Mouse (Mus musculus): ENCODE results near the gene Cct8l1. TPM values are rescaled to one million over a fixed set of nuclear protein-coding genes. Genes with fewer than 3 reads are reported as not detected.

Gene Cct8l1
- total and polyA plus RNA-seq, 3 experiments: not detected

DNA sequence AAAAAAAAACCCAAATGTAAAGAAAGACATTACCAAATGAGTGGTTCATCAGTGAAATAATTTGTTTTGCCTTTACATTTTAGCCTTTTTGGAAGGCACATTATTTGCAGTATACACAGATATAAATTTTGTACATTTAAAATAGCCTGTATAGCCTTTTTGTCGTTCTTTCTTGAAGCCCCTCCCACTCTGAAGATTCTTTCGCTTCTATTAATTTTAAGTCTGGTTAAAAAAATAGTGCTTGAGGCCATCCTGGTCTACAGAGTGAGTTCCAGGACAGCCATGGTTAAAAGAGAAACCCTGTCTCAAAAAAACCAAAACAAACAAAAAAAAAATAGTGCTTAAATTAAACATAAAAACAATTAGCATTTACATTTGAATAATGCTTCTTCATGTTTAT lies 14.8 kb downstream of the Cct8l1 start:
- Histone ChIP-seq H3K27ac (ENCODE audit: insufficient read depth, low read depth) (no peak overlapping the region), H3K4me3 (replicated peaks in 1 of 3; ENCODE audit: low read depth in 2 of 3, low read length in 2 of 3, poor library complexity in 1 of 3) (peak overlapping the region in 2 of 3 experiments; percentile 57 to 74), H3K79me2 (replicated peaks; ENCODE audit: control insufficient read depth, extremely low read depth, insufficient read depth, poor library complexity, severe bottlenecking) (no peaks in the 10 kb centered on the region), H3K9ac (ENCODE audit: insufficient read depth, low read depth) (peak overlapping the region; percentile 84; the same call in 1 of the 2 replicates), H3K9me3 (replicated peaks; ENCODE audit: low read length) (no peaks in the 10 kb centered on the region), H3K27me3 (replicated peaks) (no peaks in the 10 kb centered on the region), H3K4me2 (ENCODE audit: insufficient read depth, low read depth, poor library complexity, severe bottlenecking) (0 out of 2 replicates have a peak overlapping the region, but pooled peaks have one; percentile 41), H3K36me3 (replicated peaks in 1 of 2; ENCODE audit: control insufficient read depth in 1 of 2, insufficient read depth in 1 of 2, low read length in 1 of 2) (no peaks in the 10 kb centered on the region), H3K4me1 (ENCODE audit: control insufficient read depth in 1 of 2, insufficient read depth in 2 of 2) (peaks cover 0 to 17% of the 10 kb centered on the region in 2 experiments; a peak in 2 of 4 replicates)
- dilution Hi-C loops (cut with MboI; ENCODE audit: extremely low pct_ligation_motif_present, extremely low pct_unique_long_range_greater_than_20kb, low sequenced_read_pairs): no loop called here
- in situ Hi-C loops (cut with MboI; ENCODE audit: low pct_ligation_motif_present, low pct_unique_long_range_greater_than_20kb, low sequenced_read_pairs): no loop called here
- DNase-seq (ENCODE audit: extremely low read depth): peak; percentile 7
- TF ChIP-seq MAFK (IDR thresholded peaks at IDR 0.05; ENCODE audit: insufficient replicate concordance, low read length): no peak
- no peak for TF ChIP-seq ETS1 (conservative IDR thresholded peaks at IDR 0.05; ENCODE audit: low read depth, low read length)
- no peak for TF ChIP-seq CHD1 (IDR thresholded peaks at IDR 0.05; ENCODE audit: low read depth, low read length)
- TF ChIP-seq HCFC1 (IDR thresholded peaks at IDR 0.05; ENCODE audit: low read depth, low read length): no peak
- no peak for TF ChIP-seq MAZ (IDR thresholded peaks at IDR 0.05; ENCODE audit: low read depth, low read length)
- no peak for TF ChIP-seq ELF1 (IDR thresholded peaks at IDR 0.05; ENCODE audit: low read depth, low read length)
- no peak for TF ChIP-seq SMC3 (IDR thresholded peaks at IDR 0.05; ENCODE audit: low read depth, low read length)

GRCm38 (mm10) chr5:25532256-25533147 lies 16.6 kb downstream of the Cct8l1 start:
- H3K4me2 ChIP-seq (ENCODE audit: insufficient read depth, low read depth, poor library complexity, severe bottlenecking): no peak overlapping the region

DNA sequence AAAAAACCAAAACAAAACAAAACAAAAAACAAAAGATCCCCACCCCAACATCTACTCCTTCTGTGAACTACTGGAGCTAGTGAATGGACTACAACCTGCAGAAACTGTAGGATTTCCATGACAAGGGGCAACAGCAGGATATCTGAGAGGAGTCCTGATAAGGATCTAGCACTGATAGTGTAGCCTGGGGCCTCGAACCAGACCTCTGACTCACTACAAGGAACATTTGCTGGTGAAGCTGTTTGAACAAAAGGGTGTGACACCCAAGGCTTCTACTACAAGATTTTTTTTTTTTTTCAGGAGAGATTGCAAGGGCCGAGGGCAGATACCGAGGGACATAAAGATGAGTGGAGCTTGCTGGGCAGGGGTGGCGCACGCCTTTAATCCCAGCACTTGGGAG lies 17.4 kb downstream of the Cct8l1 start:
- no peak for DNase-seq (ENCODE audit: extremely low read depth)
- no peak overlapping the region for H3K4me3 ChIP-seq (replicated peaks in 1 of 3; ENCODE audit: low read depth in 2 of 3, low read length in 2 of 3, poor library complexity in 1 of 3)
- TF ChIP-seq ELF1 (IDR thresholded peaks at IDR 0.05; ENCODE audit: low read depth, low read length) (no peak), MYC (IDR thresholded peaks at IDR 0.05; ENCODE audit: low read depth, low read length) (no peak), MXI1 (IDR thresholded peaks at IDR 0.05; ENCODE audit: low read depth, low read length) (no peak), BHLHE40 (IDR thresholded peaks at IDR 0.05; ENCODE audit: low read depth, low read length) (no peak), ZNF384 (IDR thresholded peaks at IDR 0.05; ENCODE audit: low read depth, low read length) (no peak), IRF4 (IDR thresholded peaks at IDR 0.05; ENCODE audit: low read depth, low read length) (no peak), POLR2AphosphoS2 (IDR thresholded peaks at IDR 0.05; ENCODE audit: low read depth, low read length) (no peak), CHD2 (IDR thresholded peaks at IDR 0.05; ENCODE audit: low read length) (no peak), USF2 (conservative IDR thresholded peaks at IDR 0.05; ENCODE audit: low read depth, low read length) (no peak), MAZ (IDR thresholded peaks at IDR 0.05; ENCODE audit: low read depth, low read length) (no peak), MEF2A (IDR thresholded peaks at IDR 0.05; ENCODE audit: borderline replicate concordance, low read depth, low read length) (no peak), NRF1 (IDR thresholded peaks at IDR 0.05; ENCODE audit: low read depth, low read length) (no peak), HCFC1 (IDR thresholded peaks at IDR 0.05; ENCODE audit: low read depth, low read length) (no peak), PAX5 (IDR thresholded peaks at IDR 0.05; ENCODE audit: low read length) (no peak), RCOR1 (conservative IDR thresholded peaks at IDR 0.05; ENCODE audit: low read depth, low read length) (no peak), CTCF (conservative IDR thresholded peaks at IDR 0.05 in 1 of 2, IDR thresholded peaks at IDR 0.05 in 1 of 2; ENCODE audit: low read depth in 2 of 2, low read length in 2 of 2) (no peak), ZMIZ1 (IDR thresholded peaks at IDR 0.05; ENCODE audit: low read depth, low read length) (no peak), NELFE (IDR thresholded peaks at IDR 0.05; ENCODE audit: low read depth, low read length) (no peak)

More at GRCm38 (mm10) chr5:25532256-25533147, 16.6 kb downstream of the Cct8l1 start:
- H3K9ac ChIP-seq (ENCODE audit: insufficient read depth, low read depth): no peak overlapping the region
- in situ Hi-C loops (cut with MboI; ENCODE audit: low pct_ligation_motif_present, low pct_unique_long_range_greater_than_20kb, low sequenced_read_pairs): no loop called here
- H3K4me1 ChIP-seq (ENCODE audit: control insufficient read depth in 1 of 2, insufficient read depth in 2 of 2): peaks cover 0 to 7% of the 10 kb centered on the region in 2 experiments; a peak in 2 of 4 replicates
- no peaks in the 10 kb centered on the region for H3K36me3 ChIP-seq (replicated peaks in 1 of 2; ENCODE audit: control insufficient read depth in 1 of 2, insufficient read depth in 1 of 2, low read length in 1 of 2)
- no peak overlapping the region for H3K27ac ChIP-seq (ENCODE audit: insufficient read depth, low read depth)
- no peak for TF ChIP-seq MEF2A (IDR thresholded peaks at IDR 0.05; ENCODE audit: borderline replicate concordance, low read depth, low read length)
- TF ChIP-seq USF1 (IDR thresholded peaks at IDR 0.05; ENCODE audit: low read depth, low read length): no peak
- no peak for TF ChIP-seq SIN3A (IDR thresholded peaks at IDR 0.05; ENCODE audit: low read length)
- no peak for TF ChIP-seq BHLHE40 (IDR thresholded peaks at IDR 0.05; ENCODE audit: low read depth, low read length)
- TF ChIP-seq RAD21 (IDR thresholded peaks at IDR 0.05; ENCODE audit: low read depth, low read length): no peak
- TF ChIP-seq HCFC1 (IDR thresholded peaks at IDR 0.05; ENCODE audit: low read depth, low read length): no peak
- no peak for TF ChIP-seq SMC3 (IDR thresholded peaks at IDR 0.05; ENCODE audit: low read depth, low read length)
- no peaks in the 10 kb centered on the region for H3K79me2 ChIP-seq (replicated peaks; ENCODE audit: control insufficient read depth, extremely low read depth, insufficient read depth, poor library complexity, severe bottlenecking)
- H3K4me3 ChIP-seq (replicated peaks in 1 of 3; ENCODE audit: low read depth in 2 of 3, low read length in 2 of 3, poor library complexity in 1 of 3): no peak overlapping the region
- no peak for DNase-seq (ENCODE audit: extremely low read depth)
- peaks cover 8% of the 10 kb centered on the region for H3K9me3 ChIP-seq (replicated peaks; ENCODE audit: low read length)
- H3K27me3 ChIP-seq (replicated peaks): no peaks in the 10 kb centered on the region
- dilution Hi-C loops (cut with MboI; ENCODE audit: extremely low pct_ligation_motif_present, extremely low pct_unique_long_range_greater_than_20kb, low sequenced_read_pairs): no loop called here

More for the DNA sequence above, 17.4 kb downstream of the Cct8l1 start:
- H3K36me3 ChIP-seq (replicated peaks in 1 of 2; ENCODE audit: control insufficient read depth in 1 of 2, insufficient read depth in 1 of 2, low read length in 1 of 2): no peaks in the 10 kb centered on the region
- no peak overlapping the region for H3K9ac ChIP-seq (ENCODE audit: insufficient read depth, low read depth)
- peaks cover 13% of the 10 kb centered on the region for H3K9me3 ChIP-seq (replicated peaks; ENCODE audit: low read length)
- no peak overlapping the region for H3K4me2 ChIP-seq (ENCODE audit: insufficient read depth, low read depth, poor library complexity, severe bottlenecking)
- dilution Hi-C loops (cut with MboI; ENCODE audit: extremely low pct_ligation_motif_present, extremely low pct_unique_long_range_greater_than_20kb, low sequenced_read_pairs): no loop called here
- no peak overlapping the region for H3K27ac ChIP-seq (ENCODE audit: insufficient read depth, low read depth)
- H3K27me3 ChIP-seq (replicated peaks): no peaks in the 10 kb centered on the region
- in situ Hi-C loops (cut with MboI; ENCODE audit: low pct_ligation_motif_present, low pct_unique_long_range_greater_than_20kb, low sequenced_read_pairs): no loop called here
- no peaks in the 10 kb centered on the region for H3K79me2 ChIP-seq (replicated peaks; ENCODE audit: control insufficient read depth, extremely low read depth, insufficient read depth, poor library complexity, severe bottlenecking)
- no peaks in the 10 kb centered on the region for H3K4me1 ChIP-seq (ENCODE audit: control insufficient read depth in 1 of 2, insufficient read depth in 2 of 2)

Data from CH12.LX (cell line).